Mouse (Mus musculus) right cerebral cortex, postnatal 14 days (tissue): ENCODE data around the gene Cstf1.

Source experiments
- DNase-seq: peaks from one replicate; pipeline ENCODE4 v3.0.0; 2022

Cstf1 gene

GRCm38 (mm10) chr2:172378332-172378731 lies 7.9 kb downstream of the Cstf1 start:
- peak; percentile 63 for DNase-seq

GRCm38 (mm10) chr2:172380513-172380912 lies 10.0 kb downstream of the Cstf1 start:
- DNase-seq, result no peak

GRCm38 (mm10) chr2:172381341-172381740 lies 10.9 kb downstream of the Cstf1 start:
- no peak for DNase-seq

- DNase-seq, result no peak
Measured at GRCm38 (mm10) chr2:172381898-172382297, 11.4 kb downstream of the Cstf1 start.

- DNase-seq, result no peak
Measured at GRCm38 (mm10) chr2:172384715-172385114, 14.2 kb downstream of the Cstf1 start.

DNA sequence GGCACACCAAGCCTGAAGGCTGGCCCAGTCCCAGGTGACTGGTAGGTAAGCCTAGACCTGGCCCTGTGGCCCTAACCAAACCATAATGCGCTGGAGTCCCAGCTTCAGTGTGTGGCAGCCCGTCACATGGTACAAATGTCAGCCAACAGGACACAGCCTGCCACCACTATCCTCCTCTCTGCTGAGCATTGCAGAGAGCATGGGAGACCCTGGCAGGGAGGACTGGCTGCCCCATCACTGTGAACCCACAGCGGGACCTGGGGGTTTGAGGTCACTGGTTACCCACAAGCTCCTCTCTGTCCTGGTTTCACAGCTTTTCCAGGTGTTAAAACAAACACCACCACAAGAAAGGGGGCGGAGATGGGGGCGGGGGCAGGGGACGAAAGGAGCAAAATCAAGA lies 19.9 kb downstream of the Cstf1 start:
- no peak for DNase-seq

- DNase-seq, result peak; percentile 22
Measured at GRCm38 (mm10) chr2:172392041-172392521, 21.6 kb downstream of the Cstf1 start.

- no peak for DNase-seq
Measured at GRCm38 (mm10) chr2:172393391-172394051, 23.0 kb downstream of the Cstf1 start, which contains the start of gene Cass4. Cass4 (plus strand) TSS chr2:172393794.

- no peak for DNase-seq
Measured at GRCm38 (mm10) chr2:172394052-172394392, 23.5 kb downstream of the Cstf1 start.

DNA sequence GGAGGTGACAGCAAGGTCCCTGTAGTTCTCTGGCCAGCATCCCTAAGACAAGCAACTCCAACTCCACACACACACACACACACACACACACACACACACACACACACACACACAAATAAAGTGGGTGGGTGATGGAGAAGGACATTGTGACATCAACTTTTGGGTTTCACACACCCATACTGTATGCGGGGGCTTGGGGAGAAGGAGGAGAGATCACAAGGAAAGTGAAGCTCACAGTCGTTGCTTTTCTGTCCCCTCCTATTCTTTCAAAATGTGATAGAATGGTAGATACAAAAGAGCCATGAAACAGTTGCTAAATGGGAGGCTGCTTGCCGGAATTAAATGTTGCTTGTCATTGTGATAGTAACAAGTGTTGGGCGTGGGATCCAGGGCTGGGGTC lies 24.2 kb downstream of the Cstf1 start:
- no peak for DNase-seq

DNA sequence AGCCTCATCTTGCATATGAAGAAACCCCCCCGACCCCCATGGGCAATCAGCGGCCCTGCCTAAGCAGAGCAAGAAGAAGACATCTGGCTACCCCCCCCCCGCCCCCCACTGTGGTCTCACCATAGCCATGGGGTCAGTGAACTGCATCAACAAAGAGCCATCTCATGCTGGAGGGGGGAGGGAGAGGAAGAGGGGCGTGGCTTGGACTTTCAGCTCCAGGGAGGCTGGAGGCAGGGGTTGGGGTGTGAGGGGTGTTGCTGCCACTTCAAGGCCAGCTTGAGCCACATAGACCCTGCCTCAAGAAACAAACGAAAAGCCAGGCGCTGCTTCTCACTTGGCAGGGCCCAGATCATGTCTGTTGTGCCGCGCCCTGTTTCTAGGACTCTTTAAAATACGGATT lies 25.5 kb downstream of the Cstf1 start:
- DNase-seq, result no peak

GRCm38 (mm10) chr2:172399901-172400300 lies 29.4 kb downstream of the Cstf1 start:
- DNase-seq, result no peak

GRCm38 (mm10) chr2:172401116-172401825 lies 30.8 kb downstream of the Cstf1 start:
- DNase-seq, result no peak

DNA sequence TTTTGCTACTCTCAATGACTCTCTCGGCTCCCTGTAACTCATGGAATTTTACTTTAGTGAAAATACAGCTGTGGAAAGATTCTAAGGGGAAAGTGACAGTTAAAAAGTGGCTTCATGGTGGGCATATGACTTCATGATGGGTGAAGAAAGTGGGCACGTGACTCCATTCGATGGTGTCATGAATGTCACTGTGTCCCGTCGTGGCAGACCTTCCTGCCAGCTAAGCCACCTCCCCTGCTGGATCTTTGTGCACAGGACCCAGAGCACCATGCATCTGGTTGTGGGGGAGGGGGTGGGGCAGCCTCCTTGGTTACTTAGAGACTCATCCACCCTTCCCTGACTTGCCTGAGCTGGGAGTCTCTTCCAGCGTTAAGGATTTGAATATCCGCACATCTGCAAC lies 33.8 kb downstream of the Cstf1 start:
- DNase-seq, result no peak

DNA sequence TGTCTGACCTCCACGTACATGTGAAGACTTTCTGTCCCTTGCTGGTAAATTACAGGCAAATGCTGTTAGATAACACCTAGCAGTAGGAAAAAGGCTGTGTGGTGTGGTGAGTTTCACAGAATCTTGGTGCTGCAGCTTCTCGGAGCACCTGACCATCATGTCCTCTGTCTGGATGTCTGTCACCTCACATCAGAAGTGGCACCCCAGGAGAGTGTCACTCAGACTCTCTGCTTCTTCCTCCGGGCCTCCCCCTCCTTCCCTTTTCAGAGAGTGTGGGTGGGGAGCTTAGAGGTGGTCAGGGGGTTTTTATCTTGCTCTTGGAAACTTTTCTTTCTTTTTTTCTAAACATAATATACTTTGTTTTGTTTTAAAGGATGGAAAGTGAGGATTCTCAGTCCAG lies 34.5 kb downstream of the Cstf1 start:
- DNase-seq, result no peak

DNA sequence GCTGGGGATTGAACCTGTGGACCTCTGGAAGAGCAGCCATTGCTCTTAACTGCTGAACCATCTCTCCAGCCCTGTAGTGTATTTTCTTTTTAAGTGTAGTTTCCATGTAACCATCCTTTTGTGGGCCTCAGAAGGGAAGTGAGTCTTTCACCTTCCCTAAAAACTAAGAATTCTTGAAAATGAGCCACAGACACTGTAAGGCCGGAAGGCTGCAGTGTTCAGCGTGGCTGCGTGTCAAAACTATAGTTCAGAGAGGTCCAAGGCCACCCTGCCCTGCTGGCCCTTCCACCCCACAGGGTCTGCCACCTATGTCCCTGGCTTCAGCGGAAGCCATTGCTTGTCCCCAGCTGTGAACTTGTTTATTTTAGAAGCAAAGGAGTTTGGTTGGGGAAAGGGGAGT lies 35.7 kb downstream of the Cstf1 start:
- DNase-seq, result no peak

DNA sequence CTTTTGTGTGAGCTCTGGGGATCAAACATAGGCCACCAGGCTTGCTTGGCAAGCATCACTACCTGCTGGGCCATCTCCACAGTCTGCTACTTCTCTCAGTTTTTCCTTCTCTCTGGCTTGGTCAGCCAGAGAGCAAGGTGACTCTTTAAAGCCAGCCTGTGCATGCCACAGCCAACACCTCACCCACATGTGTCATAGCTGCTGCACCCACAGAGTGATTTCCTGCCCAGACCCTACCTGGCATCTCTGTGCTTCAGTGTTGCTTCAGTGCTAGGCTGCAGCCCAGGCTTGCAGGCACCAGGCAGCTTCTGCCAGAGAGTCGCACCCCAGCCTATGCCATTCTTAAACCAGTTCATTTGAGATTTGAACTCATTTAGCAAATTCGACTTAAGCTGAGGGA lies 37.0 kb downstream of the Cstf1 start:
- no peak for DNase-seq

DNA sequence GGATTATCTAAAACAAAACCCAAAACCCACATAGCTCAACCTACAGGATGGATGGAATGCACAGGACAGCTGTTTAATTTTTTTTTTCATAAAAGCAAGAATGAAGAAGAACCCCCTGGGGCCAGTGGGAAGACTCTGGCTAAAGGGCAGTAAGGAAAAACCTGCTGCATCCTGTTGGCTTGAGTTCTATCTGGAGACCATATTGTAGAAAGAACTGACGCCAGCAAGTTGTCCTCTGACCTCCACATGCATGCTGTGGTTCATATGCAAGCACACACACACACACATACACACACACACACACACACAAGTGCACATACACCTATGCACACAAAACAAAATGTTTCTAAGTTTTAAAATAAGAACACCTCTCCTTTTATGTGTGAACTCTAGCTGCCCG lies 40.2 kb downstream of the Cstf1 start:
- DNase-seq, result no peak

DNA sequence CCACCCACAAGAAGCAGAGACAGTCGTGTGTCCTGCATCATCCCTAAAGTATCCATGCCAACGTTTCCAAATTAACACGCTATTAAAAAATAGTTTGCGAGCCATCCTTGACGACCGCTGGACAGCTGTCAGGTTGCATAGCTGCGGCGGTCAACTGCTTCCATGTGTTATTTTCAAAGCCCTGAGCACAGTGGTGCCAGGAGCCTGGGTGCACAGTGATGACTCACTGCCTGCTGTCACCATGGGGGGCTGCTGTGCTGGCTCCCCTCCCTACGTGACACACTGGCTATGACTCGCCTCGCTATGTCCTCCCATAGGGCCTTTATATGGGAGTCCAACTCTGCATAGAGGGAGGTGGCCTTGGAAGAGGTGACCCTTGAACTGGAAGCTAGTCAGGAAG lies 40.6 kb downstream of the Cstf1 start:
- no peak for DNase-seq

DNA sequence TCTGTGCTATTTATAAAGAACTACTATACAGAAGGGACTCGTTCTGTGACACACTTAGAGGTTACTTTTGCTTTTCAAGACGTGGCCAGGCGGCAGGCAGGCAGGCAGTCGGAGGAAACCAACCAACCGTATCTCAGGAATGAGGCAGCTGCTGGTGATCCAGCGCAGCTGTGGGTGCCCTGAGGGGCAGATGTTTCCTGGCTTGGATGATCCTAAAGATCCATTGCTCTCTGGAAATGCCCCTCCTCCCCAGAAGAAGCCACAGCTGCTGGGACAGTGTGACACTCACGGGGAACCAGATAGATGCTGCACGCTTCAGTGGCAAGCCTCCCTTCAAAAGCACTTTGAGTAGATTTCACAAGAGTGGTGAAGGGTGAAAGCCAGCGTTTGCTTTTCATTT lies 42.0 kb downstream of the Cstf1 start:
- no peak for DNase-seq

- DNase-seq, result no peak
Measured at GRCm38 (mm10) chr2:172413273-172413672, 42.8 kb downstream of the Cstf1 start.

DNA sequence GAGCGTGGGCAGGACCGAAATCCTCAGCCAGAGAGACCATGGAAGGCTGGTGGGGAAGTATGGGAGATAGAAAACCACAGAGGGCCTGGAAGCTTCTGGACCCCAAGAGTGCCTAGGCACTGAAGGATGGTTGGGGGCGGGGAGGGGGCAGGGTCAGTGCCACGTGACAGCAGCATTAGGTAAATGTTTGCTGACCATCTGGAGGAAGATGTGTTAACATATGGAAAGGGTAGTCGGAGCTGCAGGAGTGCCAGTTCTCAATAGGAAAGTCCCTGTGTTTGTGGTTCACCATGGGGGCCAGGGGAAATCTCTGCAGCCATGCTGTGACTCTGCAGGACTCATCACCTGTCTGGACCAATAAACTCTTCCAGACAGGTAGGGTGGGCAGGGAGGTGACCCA lies 43.4 kb downstream of the Cstf1 start:
- no peak for DNase-seq

DNA sequence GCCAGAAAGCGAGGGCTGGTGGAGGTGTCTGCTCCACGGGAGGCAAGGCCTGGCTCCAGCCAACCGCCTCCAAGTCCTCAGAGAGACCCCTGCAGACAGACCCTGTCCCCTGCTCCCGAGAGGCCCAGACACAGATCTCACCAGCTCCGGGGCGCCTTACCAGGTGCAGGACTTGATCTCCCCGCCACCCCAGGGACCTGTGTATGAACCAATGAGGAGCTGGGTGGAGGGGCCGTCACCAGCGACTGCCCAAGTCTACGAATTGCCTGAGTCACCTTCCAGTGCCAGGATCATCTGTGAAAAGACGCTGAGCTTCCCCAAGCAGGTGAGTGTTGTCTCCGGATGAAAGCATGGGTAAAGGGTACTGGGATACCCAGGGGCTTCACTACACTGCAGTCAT lies 45.7 kb downstream of the Cstf1 start:
- no peak for DNase-seq

GRCm38 (mm10) chr2:172416876-172417275 lies 46.4 kb downstream of the Cstf1 start:
- DNase-seq, result no peak

GRCm38 (mm10) chr2:172418208-172418607 lies 47.7 kb downstream of the Cstf1 start:
- DNase-seq, result no peak
